Mouse (Mus musculus) left cerebral cortex, adult 2 months (tissue): ENCODE results near the gene Espn. TPM values are rescaled to one million over a fixed set of nuclear protein-coding genes. Genes with fewer than 3 reads are reported as not detected.

ENCODE experiments used
- DNase-seq, 2 experiments: peaks; one replicate each; pipeline ENCODE4 v3.0.0; 2021 to 2022; ENCODE audit warnings: low spot score in 2 of 2, mixed read lengths in 1 of 2; ENCODE audit errors: extremely low spot score in 1 of 2
- H3K27ac ChIP-seq: fragments of 200-600 bp; 2 replicates; pipeline ENCODE4 v1.8.1; 2022
- H3K4me3 ChIP-seq: fragments of 200-600 bp; 2 replicates; pipeline ENCODE4 v1.8.1; 2022
- CTCF ChIP-seq: fragments of 200-600 bp; IDR thresholded peaks from 2 replicates; pipeline ENCODE4 v1.8.1; 2022; ENCODE audit warnings: antibody characterized with exemption, mild to moderate bottlenecking, moderate library complexity
- intact Hi-C: fragments of 180-260 bp; cut with DNase I; formaldehyde crosslinking; loops from one replicate; pipeline ENCODE4 v1.15.1; 2025
- total RNA-seq, 2 experiments: library from RNA; stranded (reverse); gene quantifications; 2 replicates each; pipeline ENCODE4 v1.2.3; 2021

Espn gene
- total RNA-seq, 2 experiments from 2014 or later = 2.1 to 2.6 TPM

DNA sequence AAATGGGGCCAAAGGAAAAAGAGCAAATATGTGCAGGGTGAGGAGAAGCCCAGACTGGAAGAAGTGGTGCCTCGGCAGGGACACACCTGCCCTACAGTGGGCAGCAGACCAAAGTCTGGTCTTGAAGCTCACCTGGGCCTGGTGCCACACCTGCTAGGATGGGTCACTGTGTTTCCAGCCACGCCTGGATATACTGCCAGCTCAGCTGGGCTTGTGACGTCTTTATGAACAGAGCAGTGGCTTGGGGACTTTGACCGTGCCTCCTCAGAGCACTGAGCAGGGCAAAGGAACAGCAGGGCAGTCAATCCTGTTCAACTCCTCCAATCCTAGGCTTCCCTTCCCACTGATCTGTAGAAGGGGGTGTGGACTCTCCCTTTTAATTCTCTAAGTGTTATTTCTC, 8.6 kb upstream of the Espn start:
- Histone ChIP-seq H3K27ac (no peak overlapping the region), H3K4me3 (no peak overlapping the region)
- TF ChIP-seq CTCF = no peak
- intact Hi-C loops = no loop called here
- DNase-seq = no peak

DNA sequence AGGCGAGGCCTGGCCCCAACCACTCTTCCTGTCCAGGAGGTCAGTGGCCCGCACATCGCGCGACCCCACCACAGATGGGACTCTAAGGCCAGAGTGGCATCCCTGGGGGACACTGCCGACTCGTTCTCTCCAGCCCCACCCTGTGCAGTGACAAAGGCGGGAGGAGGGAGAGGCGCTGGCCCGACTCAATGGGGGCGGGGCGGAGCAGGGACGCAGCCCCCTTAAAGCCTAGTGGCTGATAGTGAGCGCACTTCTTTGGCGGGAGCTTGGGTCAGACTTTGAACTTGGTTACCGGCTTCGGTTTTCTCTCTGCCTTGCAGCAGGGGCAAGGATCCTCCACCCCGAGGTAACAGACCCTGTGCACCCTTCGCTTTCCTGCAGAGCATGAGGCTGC, 7.1 kb upstream of the Espn start:
- DNase-seq = no peak
- Histone ChIP-seq H3K27ac (no peak overlapping the region), H3K4me3 (no peak overlapping the region)
- TF ChIP-seq CTCF = no peak
- intact Hi-C loops = no loop called here

DNA sequence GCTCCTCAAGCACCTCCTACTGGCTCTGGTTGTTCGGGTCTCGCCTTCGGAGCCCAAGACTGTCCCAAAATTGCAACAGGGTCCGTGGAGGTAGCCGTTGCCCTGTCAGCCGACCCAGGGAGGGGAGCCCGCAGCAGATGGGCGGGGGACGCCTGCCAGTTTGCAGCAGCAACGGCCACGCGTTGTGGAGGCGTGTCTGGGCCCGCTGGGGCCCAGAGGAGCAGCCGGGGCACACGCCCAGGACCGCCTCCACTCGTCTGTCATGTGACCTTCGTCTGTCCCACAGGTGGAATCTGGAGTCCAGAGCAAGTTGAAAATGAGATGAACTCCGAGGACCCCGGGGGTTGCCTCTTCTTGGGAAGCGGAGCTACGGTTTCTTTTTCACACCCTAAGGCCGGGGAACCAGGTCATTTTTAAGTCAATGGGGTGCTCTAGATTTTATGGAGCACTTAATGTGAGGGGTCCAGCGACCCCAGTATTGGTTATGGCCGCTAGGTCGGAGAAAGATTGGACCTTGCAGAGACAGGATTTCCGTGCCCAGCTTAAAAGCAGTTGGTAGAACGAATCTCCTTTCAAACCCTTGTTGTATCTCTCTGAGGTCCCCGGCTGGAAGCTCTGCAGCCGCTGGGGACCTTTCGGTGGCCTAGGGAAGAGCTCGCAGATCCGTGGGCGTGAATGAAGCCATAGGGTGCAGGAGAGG, 6.6 kb upstream of the Espn start, which contains the start of gene Hes2:
TSS of gene Hes2 (plus strand) at position 283 of the 700 bp plus-strand sequence.
- intact Hi-C loops = no loop called here
- H3K4me3 ChIP-seq = no peak within 1 kb of the TSS

DNA sequence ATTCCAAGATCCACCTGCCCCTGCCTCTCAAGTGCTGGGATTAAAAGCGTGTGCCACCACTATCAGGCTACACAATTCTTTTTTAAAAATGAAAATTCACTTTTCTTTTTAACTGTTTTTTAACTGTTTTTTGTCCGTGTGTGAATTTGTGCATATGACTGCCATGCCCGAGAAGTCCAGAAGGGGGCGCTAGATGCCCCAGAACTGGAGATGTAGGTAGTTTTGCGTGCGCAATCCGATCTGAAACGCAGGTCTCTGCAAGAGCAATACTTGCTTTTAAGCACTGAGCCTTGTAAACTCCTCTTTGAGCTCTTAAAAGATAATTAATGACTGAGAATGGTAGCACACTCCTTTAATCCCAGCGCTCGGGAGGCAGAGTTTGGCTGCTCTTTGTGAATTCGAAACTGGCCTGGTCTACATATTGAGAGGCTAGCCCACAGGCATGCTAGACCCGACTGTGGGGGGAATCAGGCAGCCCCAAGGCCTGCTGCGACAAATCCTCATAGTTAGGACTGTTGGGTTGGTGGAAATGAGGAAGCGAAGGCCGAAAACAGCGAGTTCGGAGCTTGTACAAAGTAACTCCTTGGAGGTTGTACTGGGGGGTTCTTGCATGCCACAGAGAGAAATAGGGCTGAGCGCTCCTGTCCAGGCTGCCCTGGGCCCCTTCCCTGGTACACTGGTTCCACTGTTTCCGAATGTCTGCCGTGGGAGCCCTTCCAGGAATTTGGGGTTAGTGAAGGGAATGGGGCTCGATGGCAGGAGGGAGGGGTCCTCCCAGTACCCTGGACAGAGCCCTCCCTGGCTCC, 5.8 kb upstream of the Espn start:
- intact Hi-C loops = no loop called here

More for the DNA sequence above, 6.6 kb upstream of the Espn start, which contains the start of gene Hes2:
- TF ChIP-seq CTCF = no peak
- H3K27ac ChIP-seq = no peak within 1 kb of the TSS
- DNase-seq = no peak

DNA sequence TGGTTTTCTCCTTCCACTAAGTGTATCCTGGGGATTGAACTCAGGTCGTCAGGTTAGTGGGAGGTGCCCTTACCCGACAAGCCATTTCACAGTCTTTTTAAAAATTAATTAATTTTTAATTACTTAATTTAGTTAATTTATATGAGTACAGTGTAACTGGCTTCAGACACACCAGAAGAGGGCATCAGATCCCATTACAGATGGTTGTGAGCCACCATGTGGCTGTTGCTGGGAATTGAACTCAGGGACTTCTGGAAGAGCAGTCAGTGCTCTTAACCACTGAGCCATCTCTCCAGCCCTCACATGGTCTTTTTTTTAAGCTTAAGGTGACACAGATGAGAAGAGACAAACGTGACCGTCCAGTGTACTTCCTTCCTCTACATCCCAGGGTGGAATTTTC, 2.8 kb upstream of the Espn start:
- Histone ChIP-seq H3K4me3 (no peak overlapping the region), H3K27ac (no peak overlapping the region)
- intact Hi-C loops = no loop called here
- no peak for DNase-seq
- TF ChIP-seq CTCF = peak; percentile 9

More for the DNA sequence above, 5.8 kb upstream of the Espn start:
- DNase-seq = peak in 1 of 2 experiments; percentile 53
- H3K27ac ChIP-seq = no peak overlapping the region
- TF ChIP-seq CTCF = peak; percentile 90
- no peak overlapping the region for H3K4me3 ChIP-seq

DNA sequence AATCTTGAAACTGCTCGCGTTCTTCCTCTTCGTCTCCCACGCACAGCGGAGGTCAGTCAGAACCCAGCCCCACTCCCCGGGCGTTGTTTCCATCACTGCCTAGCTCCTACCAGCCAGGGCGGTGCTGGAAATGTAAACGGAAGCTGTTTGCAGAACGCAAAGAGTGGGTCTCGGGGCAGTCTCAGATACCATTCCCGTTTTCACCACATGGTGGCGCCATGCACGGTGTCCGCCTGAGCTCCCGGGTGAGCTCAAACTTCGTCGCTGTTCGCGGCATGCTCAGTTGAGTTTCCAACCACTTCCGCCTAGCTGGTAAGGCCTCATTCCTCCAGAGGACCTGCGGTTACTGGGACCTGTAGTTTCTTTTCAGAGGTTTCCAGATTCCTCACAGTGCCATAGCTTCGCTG, 1.6 kb upstream of the Espn start:
- TF ChIP-seq CTCF = peak; percentile 80
- intact Hi-C loops = no loop called here
- no peak overlapping the region for H3K27ac ChIP-seq
- peak overlapping the region; percentile 23; the same call in 1 of the 2 replicates for H3K4me3 ChIP-seq
- DNase-seq = peak; percentile 68 to 79

DNA sequence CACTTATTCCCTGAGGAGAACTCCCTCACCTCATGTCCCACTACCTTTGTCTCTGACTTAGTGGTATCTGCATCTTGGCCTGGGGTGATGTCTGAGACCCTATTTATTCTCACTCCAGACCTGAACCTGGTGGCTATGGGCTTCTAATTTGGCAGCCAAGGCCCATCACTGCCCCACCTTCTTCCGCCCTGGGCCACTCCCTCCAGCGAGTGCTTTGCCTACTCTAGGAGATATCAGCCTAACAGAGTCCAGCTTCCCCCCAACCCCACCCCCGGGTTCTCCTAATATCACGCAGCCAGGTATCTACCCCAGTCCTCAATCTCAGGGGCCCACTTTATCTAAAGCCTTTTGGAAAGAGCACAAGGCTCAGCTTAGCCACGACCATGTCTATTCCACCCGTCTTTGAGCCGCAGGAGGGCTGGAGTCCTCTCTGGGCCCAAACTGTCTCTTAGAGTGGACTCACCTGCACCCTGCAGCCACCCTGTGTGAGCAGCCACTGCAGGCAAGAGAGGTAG, 663 bp downstream of the Espn start:
- DNase-seq = no peak
- Histone ChIP-seq H3K4me3 (no peak overlapping the region), H3K27ac (no peak overlapping the region)
- TF ChIP-seq CTCF = no peak
- intact Hi-C loops = no loop called here

DNA sequence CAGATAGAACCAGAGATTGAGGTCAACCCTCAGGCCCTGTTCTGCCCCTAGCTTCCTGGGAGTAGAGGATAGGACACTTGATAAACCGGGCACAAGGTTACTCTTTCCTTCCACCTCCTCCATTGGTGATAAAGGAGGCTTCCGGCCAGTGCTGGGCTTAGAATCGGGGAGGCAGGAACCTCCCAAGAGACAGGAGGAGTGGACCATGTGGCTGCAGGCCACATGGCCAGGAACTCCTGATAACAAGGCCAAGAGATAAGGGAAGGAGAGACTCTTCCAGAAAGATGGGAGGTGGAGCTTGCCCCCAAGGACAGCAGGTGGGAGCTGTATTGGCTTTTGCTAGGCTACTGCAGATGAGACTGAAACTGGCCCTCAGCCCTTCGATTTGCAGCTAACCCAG, 1.6 kb downstream of the Espn start:
- Histone ChIP-seq H3K27ac (no peak overlapping the region), H3K4me3 (no peak overlapping the region)
- no peak for TF ChIP-seq CTCF
- no peak for DNase-seq
- intact Hi-C loops = no loop called here

DNA sequence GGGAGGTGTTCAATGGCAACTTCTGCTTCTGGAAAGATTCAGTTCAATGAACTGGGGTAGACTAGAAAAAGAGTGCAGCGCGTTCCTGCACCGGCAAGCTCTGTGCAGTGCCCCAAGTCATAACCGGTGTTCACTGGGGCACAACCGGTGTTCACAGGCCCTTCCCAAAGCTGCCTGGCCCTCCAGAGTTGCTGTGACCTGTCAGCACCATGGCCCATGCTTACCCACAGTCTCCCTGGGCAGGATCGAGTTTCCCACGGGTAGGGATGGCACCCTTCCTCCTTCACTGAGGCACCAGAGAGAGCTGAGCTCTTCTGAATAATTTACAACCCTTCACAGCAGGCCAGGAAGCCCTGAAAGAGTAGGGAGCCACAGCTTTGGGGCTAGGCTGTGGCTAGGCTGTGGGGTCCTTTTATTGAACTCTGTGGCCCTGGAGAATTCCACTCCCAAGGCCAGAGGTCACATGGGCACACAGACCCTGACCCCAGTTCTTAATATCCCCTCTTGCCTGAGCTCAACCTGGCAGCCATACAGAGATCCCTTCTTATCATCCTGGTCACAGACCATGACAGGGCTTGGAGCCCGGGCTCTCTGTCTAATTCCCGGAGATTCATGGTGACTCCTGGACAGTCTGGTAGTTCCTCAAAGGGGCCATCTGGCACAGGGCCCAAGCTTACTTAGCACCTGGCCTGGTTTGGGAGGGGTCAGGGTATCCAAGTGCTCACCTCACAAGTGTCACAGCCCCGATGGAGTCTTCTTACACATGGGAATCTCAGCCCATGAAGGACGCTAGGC, 5.9 kb downstream of the Espn start:
- no peak for DNase-seq

DNA sequence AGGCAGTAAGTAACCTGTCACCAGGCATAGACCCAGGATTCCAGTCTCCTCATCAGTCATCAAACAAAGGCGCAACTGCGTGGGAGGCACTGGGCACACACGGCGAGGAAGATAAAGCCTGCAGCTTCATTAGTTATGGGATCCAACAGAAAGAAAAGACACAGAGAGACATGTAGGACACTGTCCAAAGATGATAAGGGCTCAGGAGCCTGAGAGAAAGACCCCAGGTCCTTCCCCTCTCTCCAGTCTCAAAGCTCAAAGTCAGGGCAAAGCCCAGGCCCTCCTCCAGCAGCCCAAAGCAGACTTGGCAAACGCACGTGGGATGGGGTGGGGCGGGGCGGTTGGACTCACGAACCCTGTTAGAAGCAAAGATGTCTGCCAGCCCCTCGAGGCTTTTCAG, 6.7 kb downstream of the Espn start:
- intact Hi-C loops = no loop called here
- H3K4me3 ChIP-seq = no peak overlapping the region
- no peak overlapping the region for H3K27ac ChIP-seq
- DNase-seq = no peak
- no peak for TF ChIP-seq CTCF

More for the DNA sequence above, 5.9 kb downstream of the Espn start:
- no peak overlapping the region for H3K27ac ChIP-seq
- intact Hi-C loops = no loop called here
- no peak overlapping the region for H3K4me3 ChIP-seq
- TF ChIP-seq CTCF = no peak

DNA sequence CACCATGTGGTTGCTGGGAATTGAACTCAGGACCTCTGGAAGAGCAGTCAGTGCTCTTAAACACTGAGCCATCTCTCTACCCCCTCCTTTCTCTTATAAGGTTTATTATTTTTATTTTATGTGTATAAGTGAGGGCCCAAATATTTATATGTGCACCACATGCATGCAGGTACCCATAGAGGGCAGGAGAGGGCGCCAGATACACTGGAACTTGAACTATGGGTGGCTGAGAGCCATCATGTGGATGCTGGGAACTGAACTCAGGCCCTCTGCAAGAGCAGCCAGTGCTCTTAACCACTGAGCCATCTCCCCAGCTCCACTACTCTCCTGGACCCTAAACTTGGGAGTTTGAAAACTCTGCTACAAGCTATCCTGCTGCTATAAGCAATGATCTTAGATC, 8.5 kb downstream of the Espn start:
- no peak overlapping the region for H3K27ac ChIP-seq
- DNase-seq = no peak
- H3K4me3 ChIP-seq = no peak overlapping the region
- intact Hi-C loops = no loop called here
- no peak; the same call in none of the 2 replicates for TF ChIP-seq CTCF
